Mouse (Mus musculus) thymus, postnatal 36 days (tissue): ENCODE data around the gene Btbd16.

ENCODE experiments used
- DNase-seq, 2 experiments: peaks; one replicate each; pipeline ENCODE4 v3.0.0; 2022; ENCODE audit warnings: mixed read lengths in 2 of 2

The Btbd16 gene

DNA sequence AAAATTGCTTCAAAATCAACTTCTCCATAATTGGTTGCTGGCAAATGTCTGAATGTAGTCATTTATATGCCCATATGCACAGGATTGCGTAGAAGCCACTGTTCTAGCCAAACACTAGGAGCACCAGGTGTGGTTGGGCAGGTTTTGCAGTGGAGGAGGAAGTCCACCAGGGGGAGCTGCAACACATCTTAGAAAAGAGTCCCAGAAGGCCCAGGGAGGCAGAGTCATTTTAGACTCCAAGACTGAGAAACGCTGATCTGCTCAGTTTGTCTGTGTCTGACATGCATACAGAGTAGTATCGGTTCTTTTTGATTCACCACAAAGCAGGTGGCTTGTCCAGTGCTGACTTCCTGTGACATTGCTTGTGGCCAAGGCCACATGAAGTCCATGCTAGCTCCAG is 3.2 kb upstream of the Btbd16 start:
- DNase-seq, result peak; percentile 77 to 81

DNA sequence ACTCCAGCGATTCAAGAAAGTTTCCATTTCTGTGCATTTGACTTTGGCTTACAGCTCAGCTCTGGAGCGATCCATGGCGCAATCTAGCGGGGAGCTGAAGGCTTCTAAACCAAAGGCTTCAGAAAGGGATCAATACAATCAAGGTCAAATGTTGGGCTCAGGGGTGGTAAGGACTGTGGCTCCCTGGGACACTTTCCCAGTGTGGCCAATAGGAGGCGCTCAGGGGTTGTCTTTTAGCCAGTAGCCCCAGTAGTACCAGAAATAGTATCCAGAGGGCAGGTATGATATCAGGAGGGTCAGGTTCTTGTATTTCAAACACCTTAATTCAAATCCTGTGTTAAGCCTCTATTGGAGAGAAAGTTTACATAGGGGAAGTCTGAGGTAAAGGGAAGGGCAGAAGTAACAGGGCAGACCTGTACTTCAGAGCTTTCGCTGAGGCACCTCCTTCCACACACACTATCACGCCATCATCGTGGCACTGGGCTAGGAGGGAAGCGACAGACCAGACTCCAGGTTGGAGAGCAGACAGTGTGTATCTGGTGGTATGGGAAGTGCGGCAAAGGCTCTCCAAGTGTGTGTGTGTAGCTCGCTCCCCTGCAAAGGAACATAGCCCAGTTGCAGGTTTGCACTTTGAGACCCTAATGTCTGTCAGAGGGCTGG is 568 bp upstream of the Btbd16 start:
- DNase-seq, result peak; percentile 47 to 52

DNA sequence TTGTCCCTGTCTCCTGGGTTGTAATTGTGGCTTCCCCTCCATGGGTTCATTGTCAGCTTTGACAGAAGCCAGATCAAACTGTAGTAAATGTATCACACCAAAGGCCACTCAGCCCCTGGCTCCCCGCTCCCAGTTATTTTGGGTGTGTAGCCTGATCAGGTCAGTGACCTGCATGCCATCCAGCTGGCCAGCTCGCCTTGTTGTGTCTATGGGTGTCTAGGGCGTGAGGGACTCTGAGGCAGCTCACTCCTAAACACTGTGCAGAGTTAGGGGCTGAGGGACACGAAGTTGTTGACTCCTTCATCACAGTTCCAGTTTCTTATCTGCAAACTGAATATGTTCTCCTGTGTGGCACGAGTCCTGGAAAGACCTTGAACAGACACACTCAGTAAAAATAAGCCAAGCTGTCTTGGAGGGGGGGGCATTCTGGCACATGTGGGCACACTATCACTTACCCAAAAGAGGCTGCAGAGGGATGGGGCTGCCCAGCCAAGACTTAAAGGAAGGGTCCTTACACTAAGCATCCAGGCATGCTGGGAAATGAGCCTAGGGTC is 7.1 kb downstream of the Btbd16 start:
- no peak for DNase-seq

DNA sequence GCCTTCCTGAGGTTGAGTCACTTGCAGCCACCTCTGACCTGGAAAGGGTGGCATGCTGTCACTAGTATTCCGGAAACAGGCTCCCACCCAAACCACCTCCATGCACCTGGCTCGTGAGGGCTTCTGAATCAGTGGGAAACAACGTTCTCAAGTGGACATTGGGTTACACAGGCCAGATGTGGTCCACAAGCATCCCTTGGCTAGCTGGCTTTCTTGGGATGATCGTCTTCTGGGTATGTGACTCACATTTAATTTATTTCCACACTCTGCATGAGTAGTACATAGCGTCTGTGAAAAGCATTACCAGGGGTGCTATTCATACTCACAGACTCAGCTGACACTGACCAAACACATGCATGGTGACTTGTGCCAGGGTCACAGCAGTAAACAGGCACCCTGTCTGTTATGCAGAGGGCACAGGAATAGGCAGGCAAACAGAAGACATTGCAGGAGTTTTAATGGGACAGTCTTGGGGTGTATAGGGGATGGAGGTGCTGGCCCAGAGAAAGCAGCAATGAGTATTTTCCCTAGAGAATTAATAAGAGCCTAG is 8.7 kb downstream of the Btbd16 start:
- DNase-seq, result no peak

GRCm38 (mm10) chr7:130785923-130786575 is 12.2 kb downstream of the Btbd16 start:
- DNase-seq, result no peak

- DNase-seq, result no peak
Measured at GRCm38 (mm10) chr7:130786708-130787107, 12.8 kb downstream of the Btbd16 start.

- no peak for DNase-seq
Measured at GRCm38 (mm10) chr7:130787537-130787936, 13.7 kb downstream of the Btbd16 start.

GRCm38 (mm10) chr7:130788950-130789349 is 15.1 kb downstream of the Btbd16 start:
- DNase-seq, result no peak

GRCm38 (mm10) chr7:130789456-130789855 is 15.6 kb downstream of the Btbd16 start:
- DNase-seq, result no peak

GRCm38 (mm10) chr7:130793671-130794070 is 19.8 kb downstream of the Btbd16 start:
- DNase-seq, result no peak

GRCm38 (mm10) chr7:130796786-130797185 is 22.9 kb downstream of the Btbd16 start:
- peak; percentile 17 to 31 for DNase-seq

DNA sequence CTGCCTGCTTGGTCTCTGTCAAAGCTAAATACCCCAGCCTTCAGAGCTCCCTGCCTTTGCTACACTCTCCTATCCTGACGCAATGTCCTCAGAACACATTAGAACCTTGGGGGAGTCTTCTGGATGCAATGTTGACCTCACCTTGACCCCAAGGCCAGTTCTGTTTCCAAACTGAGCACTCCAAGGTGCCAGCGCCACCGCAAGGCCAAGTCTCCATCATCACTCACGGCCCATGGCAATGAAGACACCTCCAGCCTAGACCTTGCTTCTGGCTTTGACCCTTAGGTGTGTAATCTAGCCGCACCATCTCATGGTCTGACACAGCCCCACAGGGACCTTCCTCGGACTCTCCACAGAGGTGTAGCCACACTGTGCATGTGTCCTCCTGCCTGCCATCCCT is 23.7 kb downstream of the Btbd16 start:
- no peak for DNase-seq

- no peak for DNase-seq
Measured at GRCm38 (mm10) chr7:130799418-130799817, 25.5 kb downstream of the Btbd16 start.

DNA sequence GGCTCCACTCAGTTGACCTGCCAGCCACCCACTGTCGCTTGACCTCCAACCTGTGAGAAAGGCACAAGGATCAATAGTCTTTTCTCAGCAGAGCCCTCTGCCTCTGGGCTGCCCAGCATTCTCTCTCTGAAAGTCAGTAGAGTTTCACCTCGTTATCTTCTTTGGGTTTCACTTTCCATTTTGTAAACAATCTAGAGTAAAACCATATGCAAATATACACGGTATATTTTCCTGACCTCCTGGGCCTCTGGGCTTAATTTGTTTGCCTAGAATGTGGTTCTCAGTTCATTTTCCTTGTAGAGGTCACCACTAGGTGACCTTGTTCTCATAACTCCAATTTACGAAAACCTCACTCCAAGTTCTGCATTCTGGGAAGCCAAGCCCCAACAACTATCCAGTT is 26.8 kb downstream of the Btbd16 start:
- no peak for DNase-seq

- DNase-seq, result no peak
Measured at GRCm38 (mm10) chr7:130801811-130802210, 27.9 kb downstream of the Btbd16 start.

- no peak for DNase-seq
Measured at GRCm38 (mm10) chr7:130803251-130803825, 29.5 kb downstream of the Btbd16 start.

DNA sequence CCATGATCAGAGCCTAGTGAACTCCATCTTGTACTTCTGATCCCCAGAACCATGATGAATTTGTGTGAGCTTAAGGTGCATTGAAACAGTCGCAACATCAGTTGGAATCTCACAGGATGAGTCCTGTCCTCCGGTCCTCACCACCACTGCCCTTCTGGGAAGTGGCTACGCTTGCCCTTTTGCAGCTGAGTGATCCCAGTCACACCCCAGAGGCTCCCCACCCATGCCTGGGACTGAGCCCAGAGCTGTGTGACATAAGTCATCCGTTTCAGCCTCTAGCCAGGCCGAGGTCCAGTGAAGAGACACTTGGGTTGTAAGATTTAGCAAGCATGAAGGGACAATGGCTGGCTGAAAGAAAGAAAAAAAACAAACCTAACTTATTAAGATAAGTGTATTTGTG is 31.1 kb downstream of the Btbd16 start:
- DNase-seq, result no peak

- DNase-seq, result no peak
Measured at GRCm38 (mm10) chr7:130807749-130808148, 33.9 kb downstream of the Btbd16 start.

DNA sequence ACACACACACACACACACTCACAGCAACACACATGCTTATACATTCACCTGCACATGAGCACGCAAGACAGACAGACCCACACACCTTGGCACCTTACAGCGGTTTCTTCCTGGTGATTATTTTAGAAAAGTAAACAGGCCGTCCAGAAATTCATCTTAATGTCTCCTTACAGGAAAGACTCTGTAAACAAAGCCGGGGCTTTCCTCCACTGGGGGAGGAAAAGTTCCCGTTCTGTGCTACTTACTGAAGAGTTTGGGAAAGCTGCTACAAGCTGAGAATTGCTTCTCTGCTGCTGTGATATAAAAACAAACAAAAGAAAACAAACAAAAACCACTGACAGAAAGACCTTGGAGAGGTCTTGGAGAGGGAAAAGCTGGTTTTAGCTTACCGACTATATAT is 34.8 kb downstream of the Btbd16 start:
- no peak for DNase-seq

DNA sequence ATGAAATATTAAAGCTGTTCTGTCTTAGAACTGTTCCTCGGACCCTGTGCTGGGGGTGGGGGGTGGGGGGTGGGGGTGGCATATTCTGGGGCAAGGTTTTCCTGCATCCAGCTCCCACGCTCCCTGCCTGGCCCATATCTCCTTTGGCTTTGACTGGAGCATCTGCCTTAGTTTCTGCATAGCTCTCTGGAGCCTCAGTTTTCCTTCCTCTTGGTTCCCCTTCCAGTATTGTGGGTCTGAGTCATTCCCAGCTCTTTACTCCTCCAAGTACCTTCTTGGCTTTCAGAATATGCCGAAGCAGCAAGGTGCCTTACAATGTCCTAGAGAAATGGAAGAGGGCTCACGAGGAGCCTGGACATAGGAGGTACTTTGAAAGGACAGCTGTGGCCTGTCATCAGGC is 36.4 kb downstream of the Btbd16 start:
- DNase-seq, result no peak

DNA sequence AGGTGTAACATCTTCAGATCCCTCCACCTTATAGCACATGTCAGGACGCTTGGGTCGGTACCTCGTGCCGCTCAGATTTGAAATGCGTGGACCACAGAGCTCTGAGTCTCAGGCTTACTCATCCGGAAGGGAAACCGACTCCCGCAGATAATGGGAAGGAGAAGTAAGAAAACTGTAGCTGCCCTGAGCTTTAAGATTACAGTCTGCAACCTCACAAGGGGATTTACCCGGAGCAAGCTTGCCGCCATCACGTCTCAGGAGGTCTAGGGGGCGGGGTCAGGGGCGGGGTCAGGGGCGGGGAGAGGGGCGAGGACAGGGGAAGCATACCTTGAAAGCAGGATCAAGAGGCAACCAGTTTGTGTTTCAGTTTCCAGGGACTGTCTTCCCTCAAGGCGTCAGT is 38.5 kb downstream of the Btbd16 start:
- no peak for DNase-seq

- no peak for DNase-seq
Measured at GRCm38 (mm10) chr7:130815601-130816000, 41.7 kb downstream of the Btbd16 start.

DNA sequence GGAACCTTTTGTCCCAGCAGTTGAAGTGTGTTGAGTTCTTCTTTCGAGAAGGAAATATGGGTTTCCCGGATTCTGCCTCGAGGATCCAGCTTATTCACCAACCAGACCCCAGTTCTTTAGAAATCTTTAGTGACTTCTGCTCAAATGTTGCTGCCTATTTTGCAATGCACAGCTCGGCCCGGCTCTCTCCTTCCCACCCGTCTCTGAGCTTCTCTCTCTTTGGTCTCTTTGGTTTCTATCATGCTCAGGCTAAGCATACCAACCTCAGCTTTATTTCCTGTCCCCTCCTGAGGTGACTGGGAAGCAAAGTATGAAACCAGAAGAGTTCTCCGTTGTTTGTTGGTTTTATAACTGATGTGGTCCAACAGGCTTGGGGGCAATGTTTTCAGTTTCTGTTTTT is 42.4 kb downstream of the Btbd16 start:
- DNase-seq, result no peak

GRCm38 (mm10) chr7:130818813-130819212 is 44.9 kb downstream of the Btbd16 start:
- no peak for DNase-seq
